Mouse (Mus musculus) embryonic facial prominence, embryonic 11.5 days (tissue): ENCODE data around the gene Sorl1. TPM values are rescaled to one million over a fixed set of nuclear protein-coding genes. Genes with fewer than 3 reads are reported as not detected.

Experiments used
- ATAC-seq: fragments of 200-750 bp; cut with Nextera tagmentation; replicated peaks from 2 replicates; pipeline ENCODE4 v1.8.0; 2017; ENCODE audit warnings: low read depth; ENCODE audit not compliant: insufficient number of reproducible peaks, low FRiP score, low TSS enrichment
- DNase-seq: peaks from one replicate; pipeline ENCODE4 v3.0.0-alpha.2; 2015; ENCODE audit warnings: low spot score
- H3K27ac ChIP-seq: fragments of 300-500 bp; sonication (generic); replicated peaks from 2 replicates; pipeline ENCODE4 v1.5.1; 2014; ENCODE audit warnings: mild to moderate bottlenecking, low read depth, low read length, control low read depth
- H3K27me3 ChIP-seq: fragments of 300-500 bp; sonication (generic); 2 replicates; pipeline ENCODE4 v1.6.1; 2014; ENCODE audit warnings: mild to moderate bottlenecking, low read length, moderate library complexity, mixed read lengths; ENCODE audit not compliant: control insufficient read depth, insufficient read depth
- H3K36me3 ChIP-seq: fragments of 300-500 bp; sonication (generic); replicated peaks from 2 replicates; pipeline ENCODE4 v1.6.1; 2014; ENCODE audit warnings: low read depth, mild to moderate bottlenecking, low read length, moderate library complexity, mixed read lengths; ENCODE audit not compliant: control insufficient read depth, insufficient read depth
- H3K4me1 ChIP-seq: fragments of 300-500 bp; sonication (generic); 2 replicates; pipeline ENCODE4 v1.6.1; 2014; ENCODE audit warnings: low read length, mixed read lengths; ENCODE audit not compliant: control insufficient read depth, insufficient read depth
- H3K4me2 ChIP-seq: fragments of 300-500 bp; sonication (generic); 2 replicates; pipeline ENCODE4 v1.6.1; 2014; ENCODE audit warnings: low read depth, mild to moderate bottlenecking, control low read depth, low read length, moderate library complexity
- H3K4me3 ChIP-seq: fragments of 300-500 bp; sonication (generic); 2 replicates; pipeline ENCODE4 v1.5.1; 2014; ENCODE audit warnings: low read depth, low read length, control low read depth
- H3K9ac ChIP-seq: fragments of 300-500 bp; sonication (generic); replicated peaks from 2 replicates; pipeline ENCODE4 v1.6.1; 2014; ENCODE audit warnings: mild to moderate bottlenecking, control low read depth, low read length
- H3K9me3 ChIP-seq: fragments of 300-500 bp; sonication (generic); replicated peaks from 2 replicates; pipeline ENCODE4 v1.6.1; 2016; ENCODE audit warnings: mild to moderate bottlenecking, low read length, inconsistent platforms, mixed read lengths; ENCODE audit not compliant: control insufficient read depth
- WGBS: fragments of 180-500 bp; shearing (Covaris S2); extraction: QIAGEN DNeasy Blood & Tissue Kit; methylation state at CpG from one replicate; pipeline ENCODE4 v1.1.7; 2014; 5-methylcytosine and 5-hydroxymethylcytosine counted together
- polyA plus RNA-seq: library from polyadenylated mRNA; unstranded; fragments of >200 nt; fragmentation: Nextera tagmentation; extraction: Ambion mirVana; gene quantifications from 2 replicates; pipeline ENCODE4 v1.2.1, GENCODE M21; 2014

Sorl1 gene
- polyA plus RNA-seq, 1 experiment from 2014 or later, result 5.8 TPM

GRCm38 (mm10) chr9:41999498-42000473 lies 124.3 kb downstream of the Sorl1 start:
- DNase-seq (peak; percentile 81), ATAC-seq (no peak)
- Histone ChIP-seq H3K9ac (no peak overlapping the region), H3K27ac (no peak overlapping the region), H3K36me3 (no peaks in the 10 kb centered on the region; the same call in 1 of the 2 replicates), H3K4me3 (no peak overlapping the region), H3K9me3 (no peaks in the 10 kb centered on the region), H3K4me1 (no peaks in the 10 kb centered on the region; the same call in 1 of the 2 replicates), H3K27me3 (no peaks in the 10 kb centered on the region), H3K4me2 (no peak overlapping the region)
- WGBS, result 69% methylated on average over 12 of the region's 12 CpGs

GRCm38 (mm10) chr9:41995278-41995677 lies 128.8 kb downstream of the Sorl1 start:
- H3K4me1 ChIP-seq, result no peaks in the 10 kb centered on the region; the same call in 1 of the 2 replicates
- WGBS, result 86% methylated on average over 9 of the region's 9 CpGs
- ATAC-seq, result no peak

GRCm38 (mm10) chr9:41993821-41994220 lies 130.3 kb downstream of the Sorl1 start:
- no peaks in the 10 kb centered on the region for H3K9me3 ChIP-seq
- DNase-seq (no peak), ATAC-seq (no peak)
- no peak overlapping the region for H3K4me2 ChIP-seq
- no peak overlapping the region for H3K27ac ChIP-seq
- H3K36me3 ChIP-seq, result no peaks in the 10 kb centered on the region; the same call in 1 of the 2 replicates
- no peaks in the 10 kb centered on the region for H3K27me3 ChIP-seq
- H3K4me1 ChIP-seq, result no peaks in the 10 kb centered on the region
- H3K9ac ChIP-seq, result no peak overlapping the region
- H3K4me3 ChIP-seq, result no peak overlapping the region
- 89% methylated on average over 5 of the region's 5 CpGs for WGBS

More at GRCm38 (mm10) chr9:41995278-41995677, 128.8 kb downstream of the Sorl1 start:
- no peaks in the 10 kb centered on the region for H3K27me3 ChIP-seq
- no peak overlapping the region for H3K27ac ChIP-seq
- H3K9me3 ChIP-seq, result no peaks in the 10 kb centered on the region
- H3K36me3 ChIP-seq, result no peaks in the 10 kb centered on the region; the same call in 1 of the 2 replicates
- no peak for DNase-seq
- H3K9ac ChIP-seq, result no peak overlapping the region
- no peak overlapping the region for H3K4me3 ChIP-seq
- no peak overlapping the region for H3K4me2 ChIP-seq

- DNase-seq, result no peak
- H3K27me3 ChIP-seq, result no peaks in the 10 kb centered on the region
- no peak overlapping the region for H3K9ac ChIP-seq
- H3K27ac ChIP-seq, result no peak overlapping the region
- H3K4me3 ChIP-seq, result no peak overlapping the region
- no peak for ATAC-seq
- H3K4me2 ChIP-seq, result no peak overlapping the region
- H3K36me3 ChIP-seq, result no peaks in the 10 kb centered on the region; the same call in 1 of the 2 replicates
- no peaks in the 10 kb centered on the region for H3K9me3 ChIP-seq
- 91% methylated on average over 5 of the region's 5 CpGs for WGBS
- no peaks in the 10 kb centered on the region for H3K4me1 ChIP-seq
These were observed 131.3 kb downstream of the Sorl1 start for GRCm38 (mm10) chr9:41992841-41993240.

- no peak overlapping the region for H3K4me3 ChIP-seq
- no peak overlapping the region for H3K9ac ChIP-seq
- H3K27me3 ChIP-seq, result no peaks in the 10 kb centered on the region
- H3K27ac ChIP-seq, result no peak overlapping the region
- no peak for DNase-seq
- no peaks in the 10 kb centered on the region for H3K9me3 ChIP-seq
- WGBS, result 68% methylated on average over 5 of the region's 5 CpGs
- no peaks in the 10 kb centered on the region for H3K36me3 ChIP-seq
- H3K4me2 ChIP-seq, result no peak overlapping the region
- H3K4me1 ChIP-seq, result no peaks in the 10 kb centered on the region
- ATAC-seq, result no peak
These were observed 138.5 kb downstream of the Sorl1 start for GRCm38 (mm10) chr9:41985636-41986035.

- ATAC-seq (no peak), DNase-seq (peak; percentile 26)
- H3K27me3 ChIP-seq, result no peaks in the 10 kb centered on the region
- no peaks in the 10 kb centered on the region for H3K36me3 ChIP-seq
- no peak overlapping the region for H3K4me3 ChIP-seq
- H3K4me1 ChIP-seq, result no peaks in the 10 kb centered on the region
- WGBS, result 59% methylated on average over 9 of the region's 9 CpGs
- H3K4me2 ChIP-seq, result no peak overlapping the region
- no peak overlapping the region for H3K9ac ChIP-seq
- no peak overlapping the region for H3K27ac ChIP-seq
- H3K9me3 ChIP-seq, result no peaks in the 10 kb centered on the region
These were observed 139.0 kb downstream of the Sorl1 start for GRCm38 (mm10) chr9:41985052-41985451.

GRCm38 (mm10) chr9:41984306-41984705 lies 139.8 kb downstream of the Sorl1 start:
- no peak overlapping the region for H3K9ac ChIP-seq
- 90% methylated on average over 11 of the region's 11 CpGs for WGBS
- ATAC-seq, result no peak

GRCm38 (mm10) chr9:41983286-41983685 lies 140.8 kb downstream of the Sorl1 start:
- no peak for DNase-seq
- 90% methylated on average over 3 of the region's 3 CpGs for WGBS

More at GRCm38 (mm10) chr9:41984306-41984705, 139.8 kb downstream of the Sorl1 start:
- H3K4me2 ChIP-seq, result no peak overlapping the region
- no peak overlapping the region for H3K4me3 ChIP-seq
- H3K27ac ChIP-seq, result no peak overlapping the region
- H3K9me3 ChIP-seq, result no peaks in the 10 kb centered on the region
- DNase-seq, result no peak
- no peaks in the 10 kb centered on the region for H3K36me3 ChIP-seq
- no peaks in the 10 kb centered on the region for H3K27me3 ChIP-seq
- H3K4me1 ChIP-seq, result no peaks in the 10 kb centered on the region

More at GRCm38 (mm10) chr9:41983286-41983685, 140.8 kb downstream of the Sorl1 start:
- Histone ChIP-seq H3K27ac (no peak overlapping the region), H3K9me3 (no peaks in the 10 kb centered on the region), H3K36me3 (no peaks in the 10 kb centered on the region), H3K9ac (no peak overlapping the region), H3K27me3 (no peaks in the 10 kb centered on the region), H3K4me3 (no peak overlapping the region), H3K4me2 (no peak overlapping the region), H3K4me1 (no peaks in the 10 kb centered on the region)
- ATAC-seq, result no peak
